Mouse (Mus musculus): ENCODE measurements at regions not wholly inside any gene's neighbourhood (a gene's known extent, or its start where the extent isn't known, plus 50 kb on each side); places are given as distances from the start of the nearest gene placed in this dataset.
"Not testable (repeated sequence)": the region's sequence is repeated elsewhere in the genome, so short reads cannot be mapped to it uniquely, and the experiment has no call there.

GRCm38 (mm10) chr12:49084505-49084904 is 298.0 kb upstream of the Foxg1 start:
- no peak for DNase-seq (ENCODE audit: low spot score)

DNA sequence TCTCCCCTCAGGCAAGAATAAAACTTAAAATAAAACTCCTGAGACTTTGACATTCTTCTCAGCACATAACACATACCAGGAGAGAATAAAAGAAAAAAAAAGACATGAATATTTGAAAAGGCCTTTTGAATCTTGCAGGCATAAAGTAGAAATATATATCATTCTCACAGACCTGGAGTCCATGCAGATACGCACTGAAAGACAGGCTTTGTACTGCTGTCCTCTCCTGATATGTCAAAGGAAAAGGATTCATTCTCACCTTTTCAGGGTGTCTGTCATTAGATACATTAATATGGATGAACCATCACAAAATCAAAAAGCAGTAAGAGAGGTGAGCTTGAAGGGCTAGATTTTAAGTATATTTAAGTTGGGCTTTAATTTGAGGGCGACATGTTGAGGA is 296.4 kb upstream of the Foxg1 start:
- DNase-seq (ENCODE audit: low spot score) = no peak

- DNase-seq (ENCODE audit: low spot score) = no peak
Observed at GRCm38 (mm10) chr12:49090177-49090576, 292.3 kb upstream of the Foxg1 start.

- no peak for DNase-seq (ENCODE audit: low spot score)
Observed at GRCm38 (mm10) chr12:49105931-49106330, 276.5 kb upstream of the Foxg1 start.

- DNase-seq (ENCODE audit: low spot score) = peak; percentile 63
Observed at GRCm38 (mm10) chr12:49106399-49107382, 275.8 kb upstream of the Foxg1 start.

DNA sequence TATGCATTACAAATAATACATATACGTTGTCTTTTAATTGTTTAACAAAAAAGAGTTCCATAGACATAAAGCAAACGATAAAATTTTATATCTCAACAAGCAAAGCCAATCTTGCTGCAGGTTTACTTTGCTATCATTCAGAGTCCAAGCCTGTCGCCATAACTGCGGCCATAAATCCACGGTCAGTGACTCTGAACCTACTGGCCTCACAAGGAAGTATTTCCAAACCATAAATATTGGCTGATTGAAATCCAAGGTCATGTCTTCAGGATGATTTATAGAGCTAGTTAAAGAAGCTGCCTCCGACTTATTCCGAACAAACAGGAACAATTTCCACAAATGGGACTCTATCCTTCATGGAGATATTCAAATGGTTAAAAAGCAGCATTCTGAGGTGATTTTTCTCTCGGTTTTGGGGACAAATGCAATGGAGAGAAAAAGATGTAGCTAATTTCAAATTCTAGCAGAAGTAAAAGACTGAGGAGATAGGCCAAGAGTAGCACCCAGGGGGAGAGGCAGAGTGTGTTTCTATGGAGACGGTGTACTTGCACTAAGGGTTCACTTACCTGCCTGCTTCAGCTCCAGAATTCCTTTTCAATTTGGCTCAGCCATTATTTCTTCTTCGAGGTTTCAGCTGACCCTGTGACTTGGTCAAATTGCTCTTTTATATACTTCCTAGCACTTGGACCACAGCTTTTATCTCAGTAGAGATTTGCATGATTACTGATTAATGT is 274.9 kb upstream of the Foxg1 start:
- DNase-seq (ENCODE audit: low spot score) = no peak

DNA sequence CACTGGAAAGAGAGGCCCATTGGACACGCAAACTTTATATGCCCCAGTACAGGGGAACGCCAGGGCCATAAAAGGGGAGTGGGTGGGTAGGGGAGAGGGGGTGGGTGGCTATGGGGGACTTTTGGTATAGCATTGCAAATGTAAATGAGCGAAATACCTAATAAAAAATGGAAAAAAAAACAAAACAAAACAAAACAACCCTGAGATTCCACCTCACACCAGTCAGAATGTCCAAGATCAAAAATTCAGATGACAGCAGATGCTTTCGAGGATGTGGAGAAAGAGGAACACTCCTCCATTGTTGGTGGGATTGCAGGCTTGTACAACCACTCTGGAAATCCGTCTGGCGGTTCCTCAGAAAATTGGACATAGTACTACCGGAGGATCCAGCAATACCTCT is 251.4 kb upstream of the Foxg1 start:
- not testable (repeated sequence) for DNase-seq (ENCODE audit: low spot score)

GRCm38 (mm10) chr12:49170097-49170496 is 212.4 kb upstream of the Foxg1 start:
- peak; percentile 66 for DNase-seq (ENCODE audit: low spot score)

- DNase-seq (ENCODE audit: low spot score) = peak; percentile 49
Observed at GRCm38 (mm10) chr12:49171014-49171677, 211.3 kb upstream of the Foxg1 start.

GRCm38 (mm10) chr12:49191348-49191747 is 191.1 kb upstream of the Foxg1 start:
- DNase-seq (ENCODE audit: low spot score) = no peak

DNA sequence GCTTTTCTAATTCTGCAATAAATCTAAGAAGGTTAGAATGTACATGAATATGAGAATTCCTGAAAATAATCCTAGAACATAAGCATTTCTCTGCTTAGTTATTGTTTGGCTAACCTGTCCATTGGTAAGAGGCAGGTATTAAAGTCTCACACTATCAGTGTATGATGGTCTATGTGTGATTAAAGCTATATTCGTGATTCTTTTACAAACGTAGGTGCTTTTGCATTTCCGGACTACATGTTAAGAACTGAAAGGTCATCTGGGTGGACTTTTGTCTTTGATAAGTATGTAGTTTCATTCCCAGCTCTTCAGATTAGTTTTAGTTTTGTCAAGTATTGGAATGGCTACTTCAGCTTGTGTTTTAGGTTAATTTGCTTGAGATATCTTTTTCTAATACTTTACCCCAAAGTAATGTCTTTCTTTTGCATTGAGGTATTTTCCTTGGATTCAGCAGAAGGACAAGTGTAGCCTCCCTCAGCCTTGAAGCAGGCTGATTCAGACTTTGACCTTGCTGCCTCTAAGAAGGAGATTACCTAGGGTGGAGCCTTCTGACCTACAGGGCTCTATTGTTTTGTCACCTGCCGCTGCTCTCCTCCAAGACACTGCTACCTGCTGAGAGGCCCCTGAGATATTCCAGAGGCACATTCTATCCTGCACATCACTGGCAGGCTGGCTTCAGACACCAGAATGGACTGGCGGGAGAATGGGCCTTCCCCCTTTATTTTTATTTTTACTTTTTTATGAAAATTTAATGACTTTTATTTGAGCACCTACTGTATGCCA is 148.7 kb upstream of the Foxg1 start:
- no peak for DNase-seq (ENCODE audit: low spot score)

Data from embryo, embryonic 10.5 days (tissue).